Mouse (Mus musculus) macrophage (primary cell): ENCODE results near the gene Ankrd33b. TPM values are rescaled to one million over a fixed set of nuclear protein-coding genes. Genes with fewer than 3 reads are reported as not detected.

Source experiments
- H3K27ac ChIP-seq: fragments of 350-480 bp; formaldehyde crosslinking; 2 replicates; pipeline ENCODE4 v1.9.0; 2021
- H3K36me3 ChIP-seq: fragments of 350-480 bp; formaldehyde crosslinking; 2 replicates; pipeline ENCODE4 v1.9.0; 2021; ENCODE audit errors: inconsistent target
- H3K4me3 ChIP-seq: fragments of 350-480 bp; formaldehyde crosslinking; 2 replicates; pipeline ENCODE4 v1.9.0; 2021; ENCODE audit errors: inconsistent target
- H3K79me2 ChIP-seq: fragments of 350-480 bp; formaldehyde crosslinking; 2 replicates; pipeline ENCODE4 v1.9.0; 2021; ENCODE audit errors: inconsistent target
- WGBS: methylation state at CpG from one replicate; pipeline ENCODE4 v1.1.7; 2026; ENCODE audit warnings: inconsistent platforms; ENCODE audit not compliant: missing documents; 5-methylcytosine and 5-hydroxymethylcytosine counted together
- polyA plus RNA-seq: library from polyadenylated mRNA; stranded (reverse); fragments of 250-400 nt; gene quantifications from 3 replicates; pipeline ENCODE4 v1.2.4, GENCODE M21; 2018; ENCODE audit warnings: inconsistent platforms
- total RNA-seq, 78 experiments: library from RNA; depleted of rRNA; stranded (reverse); fragments of 250-400 nt; gene quantifications; 1 replicate in 9 of 78; 2 replicates in 24 of 78; 3 replicates in 43 of 78; 4 replicates in 2 of 78; pipeline ENCODE4 v1.2.4; 2018; ENCODE audit warnings: inconsistent platforms in 56 of 78

The Ankrd33b gene
- total RNA-seq (2018; cell fraction: chromatin; rRNA removed) = 100 to 1,000 TPM in 20 of 26 experiments, 10 to 100 TPM in 6; 61.5 to 833 (median 201) TPM
- total RNA-seq (2018; cell fraction: cytosol; rRNA removed) = 100 to 1,000 TPM in 3 of 26 experiments, 10 to 100 TPM in 23; 16.5 to 151 (median 40.9) TPM
- total RNA-seq (2018; cell fraction: nucleus; rRNA removed) = 100 to 1,000 TPM in 19 of 26 experiments, 10 to 100 TPM in 7; 37.9 to 414 (median 149) TPM
- polyA plus RNA-seq = 17.4 to 30.3 TPM (median 22.9 TPM) in 3 replicates

DNA sequence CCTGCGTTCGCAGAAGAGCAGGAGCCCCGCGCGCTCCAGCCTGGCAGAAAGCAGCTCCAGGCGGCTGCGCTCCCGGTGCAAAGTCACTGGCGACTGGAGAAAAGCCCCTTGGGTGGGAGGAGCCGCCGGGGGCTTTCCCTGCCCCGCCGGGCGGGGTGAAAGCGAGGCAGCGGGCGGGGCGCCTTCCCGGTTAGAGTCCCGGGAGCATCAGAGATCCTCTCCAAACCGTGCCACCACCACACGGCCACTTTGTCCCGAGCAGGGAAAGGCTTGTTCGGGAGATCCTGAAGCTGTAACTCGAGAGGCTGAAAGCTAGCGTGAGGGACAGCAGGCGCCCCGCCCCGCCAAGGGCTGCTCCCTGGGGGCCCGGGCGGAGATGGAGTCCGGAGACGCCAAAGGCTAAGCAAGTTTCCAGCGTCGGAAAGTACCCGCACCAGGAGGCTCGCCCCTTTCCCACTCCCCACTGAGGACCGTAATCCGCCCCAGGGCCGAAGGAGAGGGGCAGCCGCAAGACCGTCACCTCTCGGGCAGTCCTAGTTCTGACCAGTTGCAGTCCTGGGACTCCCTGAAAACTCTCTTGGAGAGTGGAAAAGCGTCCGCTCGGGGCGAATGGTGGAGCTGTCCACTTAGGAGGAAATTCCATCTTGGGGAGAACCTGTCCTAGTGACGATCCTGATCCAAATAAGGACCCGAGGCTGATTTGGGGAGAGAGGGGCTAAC, at the start of gene Ankrd33b:
Gene Ankrd33b (minus strand): TSS at position 246 of the 720 bp plus-strand sequence.
- H3K36me3 ChIP-seq = no peaks in the 10 kb centered on the region
- peak within 1 kb of the TSS; percentile 32; the same call in 1 of the 2 replicates for H3K27ac ChIP-seq
- peak within 1 kb of the TSS; percentile 72 for H3K4me3 ChIP-seq
- peaks cover 39% of the 10 kb centered on the region for H3K79me2 ChIP-seq
- WGBS = 11% methylated on average over 48 of the region's 49 CpGs

DNA sequence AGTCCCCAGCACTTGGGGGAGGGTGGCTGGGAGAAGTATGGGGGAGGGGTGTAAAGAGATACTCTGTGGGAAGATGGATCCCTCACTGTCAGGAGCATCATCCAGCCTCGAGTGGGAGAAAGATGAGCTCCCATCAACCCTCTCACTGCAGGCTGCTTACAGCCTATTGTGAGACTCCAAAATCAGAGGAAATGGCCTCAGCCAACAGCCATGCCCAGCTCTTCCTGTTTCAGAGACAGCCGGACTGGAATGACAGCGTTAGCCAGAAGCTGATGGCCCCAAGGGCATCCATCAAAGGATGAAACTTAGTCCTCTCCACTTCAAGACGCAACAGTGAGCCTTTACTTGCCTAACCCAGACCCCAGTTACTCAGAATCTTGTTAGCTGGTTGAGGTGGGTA, 47.7 kb upstream of the Ankrd33b start:
- WGBS = 29% methylated on average over 4 of the region's 4 CpGs
- H3K79me2 ChIP-seq = no peaks in the 10 kb centered on the region
- no peak overlapping the region for H3K27ac ChIP-seq
- H3K4me3 ChIP-seq = no peak overlapping the region
- H3K36me3 ChIP-seq = no peaks in the 10 kb centered on the region

DNA sequence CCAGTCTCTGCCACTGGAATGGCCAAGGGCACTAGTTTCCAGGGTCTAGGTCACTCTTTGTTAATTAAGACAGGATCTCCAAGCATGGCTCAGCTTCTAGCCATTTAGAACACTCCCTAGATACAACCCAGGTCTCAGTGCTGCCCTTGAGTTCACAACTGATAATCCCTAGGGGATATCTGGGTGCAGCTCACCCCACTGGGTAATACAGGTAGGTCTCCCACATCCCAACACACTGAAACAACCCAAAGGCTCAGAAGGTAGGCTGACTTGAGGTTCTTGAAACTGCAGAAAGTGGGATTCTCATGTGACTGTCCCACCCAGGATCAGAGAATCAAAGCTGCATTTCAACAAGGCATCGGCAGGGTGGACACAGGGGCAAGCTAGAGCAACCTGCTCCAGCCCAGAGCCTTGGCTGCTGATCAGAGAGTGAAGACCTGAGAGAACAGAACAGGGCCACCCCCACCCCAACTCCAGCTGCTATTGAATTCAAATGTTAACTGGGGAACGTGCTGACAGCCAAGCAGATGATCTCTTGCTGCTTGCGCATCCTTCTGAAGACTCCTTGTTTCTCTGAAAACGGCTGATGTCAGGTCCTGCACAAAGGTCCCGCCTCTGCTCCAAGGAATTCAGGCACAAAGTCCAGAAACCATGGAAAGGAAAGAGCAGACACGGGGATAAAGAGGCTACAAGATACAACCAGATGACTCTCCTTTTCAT, 46.8 kb upstream of the Ankrd33b start:
- H3K36me3 ChIP-seq = no peaks in the 10 kb centered on the region
- WGBS = 95% methylated on average over 6 of the region's 6 CpGs
- H3K27ac ChIP-seq = no peak overlapping the region
- no peak overlapping the region for H3K4me3 ChIP-seq
- H3K79me2 ChIP-seq = no peaks in the 10 kb centered on the region

DNA sequence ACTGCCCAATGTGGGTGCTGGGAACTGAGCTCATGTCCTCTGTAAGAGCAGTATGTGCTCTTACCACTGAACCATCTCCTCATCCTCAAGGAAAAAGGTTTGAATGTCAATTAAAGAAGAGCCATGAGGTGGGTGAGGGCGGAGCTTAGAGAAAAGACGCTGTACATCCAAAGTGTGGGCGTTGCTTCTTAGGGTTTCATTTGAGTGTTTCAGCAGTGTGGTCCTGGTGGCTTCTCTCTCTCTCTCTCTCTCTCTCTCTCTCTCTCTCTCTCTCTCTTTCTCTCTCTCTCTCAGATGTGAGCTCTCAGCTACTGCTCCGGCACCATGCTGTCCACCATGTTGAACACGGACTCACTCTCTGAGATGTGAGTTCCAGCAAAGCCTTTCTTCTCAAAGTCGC, 46.1 kb upstream of the Ankrd33b start:
- Histone ChIP-seq H3K79me2 (no peaks in the 10 kb centered on the region), H3K4me3 (no peak overlapping the region), H3K36me3 (no peaks in the 10 kb centered on the region), H3K27ac (no peak overlapping the region)
- WGBS = 93% methylated on average over 6 of the region's 6 CpGs

DNA sequence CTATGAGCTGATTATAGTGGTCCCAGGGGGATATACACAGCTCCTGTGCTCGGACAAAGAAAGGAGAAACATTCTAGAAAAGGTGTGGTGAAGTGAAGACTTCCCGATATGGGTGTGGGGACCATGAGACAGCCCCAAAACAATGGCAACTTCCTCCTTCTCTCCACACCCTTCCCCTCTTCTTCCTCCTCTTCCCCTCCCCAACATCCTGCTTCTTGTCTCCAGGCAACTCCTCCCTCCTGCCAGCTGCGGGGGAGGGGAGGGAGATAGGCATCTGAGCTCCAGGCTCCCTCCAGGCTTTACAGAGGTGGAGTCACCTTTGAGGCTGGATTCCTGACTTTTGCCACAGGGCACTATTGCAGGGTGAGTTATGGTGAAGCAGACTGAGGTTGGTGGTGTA, 45.4 kb upstream of the Ankrd33b start:
- Histone ChIP-seq H3K79me2 (no peaks in the 10 kb centered on the region), H3K27ac (no peak overlapping the region), H3K4me3 (no peak overlapping the region), H3K36me3 (no peaks in the 10 kb centered on the region)
- WGBS = 3% methylated on average over 3 of the region's 3 CpGs

DNA sequence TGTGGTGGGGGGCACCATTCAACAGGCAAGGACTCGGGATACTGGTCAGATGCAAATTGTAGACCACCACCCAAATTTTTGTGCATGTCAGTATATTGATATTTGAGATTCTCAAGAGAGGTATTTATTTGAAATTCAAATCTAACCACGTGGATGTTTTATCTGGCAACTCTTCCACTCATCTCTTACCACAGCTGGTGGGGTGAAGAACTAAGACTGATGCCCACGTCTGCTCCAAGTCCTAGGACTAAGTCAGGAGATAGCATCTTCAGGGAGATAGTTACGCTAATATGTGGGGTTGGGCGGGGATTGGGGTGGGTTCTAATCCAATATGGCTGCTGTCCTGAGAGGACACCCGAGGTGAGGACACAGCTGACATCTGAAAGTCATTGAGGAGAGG, 44.9 kb upstream of the Ankrd33b start:
- no peak overlapping the region for H3K4me3 ChIP-seq
- 92% methylated on average over 6 of the region's 6 CpGs for WGBS
- H3K27ac ChIP-seq = no peak overlapping the region
- no peaks in the 10 kb centered on the region for H3K36me3 ChIP-seq
- H3K79me2 ChIP-seq = no peaks in the 10 kb centered on the region

DNA sequence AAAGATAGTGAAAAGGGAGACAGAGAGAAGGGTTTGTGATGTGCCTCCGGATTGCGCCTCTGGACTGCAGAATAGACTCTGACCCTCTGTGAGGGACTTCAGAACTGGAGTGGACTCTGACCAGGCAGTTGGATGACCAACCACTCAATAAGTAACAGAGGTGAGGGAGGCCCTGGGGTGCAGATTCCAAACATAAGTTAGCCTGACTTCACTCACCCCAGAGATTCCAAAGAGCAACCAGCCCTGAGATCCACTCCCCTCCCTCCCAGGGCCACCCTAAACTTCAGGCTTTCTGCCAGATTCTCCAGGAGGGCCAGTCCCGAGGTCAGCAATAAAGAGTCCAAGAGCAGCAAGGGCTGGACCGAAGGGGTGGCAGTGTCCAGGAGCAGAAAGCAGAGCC, 40.0 kb upstream of the Ankrd33b start:
- Histone ChIP-seq H3K79me2 (no peaks in the 10 kb centered on the region), H3K4me3 (no peak overlapping the region), H3K36me3 (no peaks in the 10 kb centered on the region), H3K27ac (no peak overlapping the region)
- WGBS = 95% methylated on average over 4 of the region's 4 CpGs

DNA sequence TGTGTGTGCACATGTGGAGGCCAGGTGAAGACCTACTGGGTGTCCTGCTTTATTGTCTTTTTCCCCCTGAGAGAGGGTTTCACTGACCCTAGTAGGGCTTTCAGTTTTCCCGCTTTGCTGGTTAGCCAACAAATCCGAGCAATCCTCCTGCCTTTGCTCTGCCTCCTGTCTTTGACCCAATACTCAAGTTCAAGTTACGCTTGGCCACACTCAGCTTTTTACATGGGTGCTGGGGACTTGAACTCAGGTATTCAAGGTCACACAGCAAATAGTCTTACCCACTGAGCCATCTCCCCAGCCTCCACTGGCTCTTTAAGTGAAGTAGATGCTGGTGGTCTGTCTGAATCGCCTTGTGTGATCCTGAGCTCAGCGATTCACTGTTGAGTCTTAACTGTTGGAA, 39.4 kb upstream of the Ankrd33b start:
- WGBS = 92% methylated on average over 5 of the region's 5 CpGs
- H3K79me2 ChIP-seq = no peaks in the 10 kb centered on the region
- no peak overlapping the region for H3K4me3 ChIP-seq
- H3K27ac ChIP-seq = no peak overlapping the region
- no peaks in the 10 kb centered on the region for H3K36me3 ChIP-seq

DNA sequence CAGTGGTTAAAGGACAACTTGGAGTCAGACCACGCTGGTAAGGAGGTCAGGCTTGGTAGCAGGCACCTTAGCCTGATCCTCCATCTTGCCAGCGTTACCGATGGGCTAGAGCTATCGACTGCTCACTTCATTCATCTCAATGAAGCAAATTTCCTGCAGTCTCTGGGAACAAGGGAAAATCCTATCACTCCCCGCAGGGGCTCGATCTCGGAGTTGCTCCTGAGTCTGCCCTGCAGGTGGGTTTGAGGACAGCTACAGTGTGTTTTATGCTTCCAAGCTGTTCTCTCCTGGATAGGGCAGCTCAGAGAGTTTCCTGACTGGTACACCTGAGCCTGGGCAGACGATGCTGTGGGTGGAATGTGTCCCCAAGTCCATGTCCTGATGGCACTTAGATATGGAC, 36.8 kb upstream of the Ankrd33b start:
- H3K79me2 ChIP-seq = no peaks in the 10 kb centered on the region
- WGBS = 98% methylated on average over 8 of the region's 8 CpGs
- no peak overlapping the region for H3K27ac ChIP-seq
- H3K36me3 ChIP-seq = no peaks in the 10 kb centered on the region
- H3K4me3 ChIP-seq = no peak overlapping the region

DNA sequence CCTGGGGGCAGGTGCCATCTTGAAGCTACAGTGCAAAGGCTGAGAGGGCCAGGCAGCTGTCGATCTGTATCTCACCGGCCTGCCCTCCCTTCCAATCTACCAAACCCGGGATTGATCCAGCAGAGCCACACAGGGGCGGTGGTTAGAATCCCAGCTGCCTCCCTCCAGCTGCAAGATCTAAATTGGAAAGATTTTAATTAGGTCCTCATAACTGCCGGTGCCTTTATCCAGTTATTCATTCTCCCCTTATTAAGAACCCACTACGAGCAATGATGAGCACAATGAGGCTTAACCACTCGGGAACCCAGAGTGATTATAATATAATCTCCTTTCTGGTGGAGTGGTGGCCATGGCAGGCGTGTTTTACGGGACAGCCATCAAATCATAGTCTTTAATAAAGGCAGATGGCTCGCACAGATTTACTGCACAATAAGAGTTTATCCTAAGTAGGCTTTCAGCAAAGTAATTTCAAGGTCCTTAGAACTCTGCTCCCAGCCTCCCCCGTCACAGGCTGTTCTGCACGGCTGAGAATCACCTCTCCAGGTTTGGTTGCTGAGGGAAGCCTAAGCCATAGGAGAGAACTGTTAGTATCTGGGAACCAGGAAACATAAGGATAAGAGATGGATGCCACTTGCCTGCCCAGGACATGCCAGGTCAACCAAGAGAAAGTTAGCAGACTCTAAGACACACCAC, 34.8 kb upstream of the Ankrd33b start:
- 95% methylated on average over 12 of the region's 12 CpGs for WGBS
- Histone ChIP-seq H3K79me2 (no peaks in the 10 kb centered on the region), H3K4me3 (no peak overlapping the region), H3K36me3 (no peaks in the 10 kb centered on the region), H3K27ac (no peak overlapping the region)

DNA sequence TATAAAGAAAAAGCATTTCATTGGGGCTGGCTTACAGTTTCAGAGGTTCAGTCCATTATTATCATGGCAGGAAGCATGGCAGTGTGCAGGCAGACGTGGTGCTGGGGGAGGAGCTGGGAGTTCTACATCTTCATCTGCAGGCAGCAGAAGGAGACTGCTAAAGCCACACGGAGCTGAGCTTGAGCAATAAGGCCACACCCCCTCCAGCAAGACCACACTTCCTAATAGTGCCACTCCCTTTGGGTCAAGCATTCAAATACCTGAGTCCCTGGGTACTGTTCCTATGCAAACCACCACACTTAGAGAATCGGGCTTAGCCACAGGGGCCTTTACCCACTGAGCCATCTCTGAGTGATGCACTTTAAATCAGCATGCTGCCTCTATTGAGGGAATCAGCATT, 33.4 kb upstream of the Ankrd33b start:
- H3K27ac ChIP-seq = no peak overlapping the region
- WGBS = 39% methylated on average over 3 of the region's 3 CpGs
- H3K4me3 ChIP-seq = no peak overlapping the region
- H3K79me2 ChIP-seq = no peaks in the 10 kb centered on the region
- no peaks in the 10 kb centered on the region for H3K36me3 ChIP-seq

DNA sequence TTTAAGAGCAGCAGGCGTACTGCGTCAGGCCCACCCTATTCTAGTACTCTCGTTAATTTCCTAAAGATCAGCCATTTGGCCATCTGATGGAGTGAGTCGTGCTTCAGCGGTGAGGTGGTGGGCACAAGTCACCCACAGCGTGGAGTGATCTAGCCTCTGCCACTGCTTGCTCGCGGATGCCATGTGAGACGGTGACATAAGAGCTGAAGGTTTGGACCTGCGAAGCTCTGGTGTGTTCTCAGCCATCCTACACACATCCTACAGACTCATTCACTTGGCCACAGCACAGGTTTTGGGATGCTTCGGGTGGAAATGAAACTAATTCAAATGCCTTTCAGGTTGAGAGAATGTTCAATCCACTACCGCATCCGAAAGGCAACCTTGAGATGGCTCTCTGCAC, 31.2 kb upstream of the Ankrd33b start:
- Histone ChIP-seq H3K36me3 (no peaks in the 10 kb centered on the region), H3K79me2 (no peaks in the 10 kb centered on the region), H3K4me3 (no peak overlapping the region), H3K27ac (no peak overlapping the region)
- 98% methylated on average over 13 of the region's 13 CpGs for WGBS

DNA sequence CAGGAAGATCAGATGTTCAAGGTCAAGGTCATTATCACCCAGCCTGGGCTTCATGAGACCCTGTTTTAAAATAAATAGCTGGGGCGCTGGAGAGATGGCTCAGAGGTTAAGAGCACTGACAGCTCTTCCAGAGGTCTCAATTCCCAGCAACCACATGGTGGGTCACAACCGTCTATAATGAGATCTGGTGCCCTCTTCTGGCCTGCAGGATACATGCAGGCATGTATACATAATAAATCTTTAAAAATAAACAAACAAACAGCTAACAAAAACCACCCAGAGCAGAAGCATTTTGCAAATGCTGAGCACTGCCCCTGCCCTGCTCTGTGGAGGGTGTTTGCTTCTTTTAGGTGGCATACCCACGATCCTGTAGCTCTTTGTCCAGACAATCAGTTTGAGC, 29.9 kb upstream of the Ankrd33b start:
- H3K36me3 ChIP-seq = no peaks in the 10 kb centered on the region
- WGBS = 90% methylated on average over 3 of the region's 3 CpGs
- H3K4me3 ChIP-seq = no peak overlapping the region
- H3K27ac ChIP-seq = no peak overlapping the region
- H3K79me2 ChIP-seq = no peaks in the 10 kb centered on the region

DNA sequence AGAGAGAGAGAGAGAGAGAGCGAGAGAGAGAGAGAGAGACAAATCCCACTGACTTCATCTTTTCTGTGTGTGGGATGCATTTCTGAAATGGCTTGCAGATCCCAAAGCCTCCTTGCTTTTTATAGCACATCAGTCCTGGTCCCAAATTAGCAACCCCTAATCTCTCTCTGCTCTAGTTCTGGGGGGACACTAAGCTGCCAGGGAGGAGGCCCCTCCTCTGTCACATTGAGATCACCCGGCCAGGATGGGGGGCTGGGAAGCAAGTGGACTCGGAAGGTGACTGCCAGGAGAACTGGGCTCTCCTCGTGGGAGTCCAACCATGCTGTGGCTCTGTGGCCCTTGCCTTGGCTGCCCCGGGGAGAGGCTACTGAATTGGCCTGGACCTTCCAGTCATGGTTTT, 29.2 kb upstream of the Ankrd33b start:
- no peak overlapping the region for H3K4me3 ChIP-seq
- H3K79me2 ChIP-seq = no peaks in the 10 kb centered on the region
- no peak overlapping the region for H3K27ac ChIP-seq
- WGBS = 90% methylated on average over 5 of the region's 5 CpGs
- H3K36me3 ChIP-seq = no peaks in the 10 kb centered on the region

DNA sequence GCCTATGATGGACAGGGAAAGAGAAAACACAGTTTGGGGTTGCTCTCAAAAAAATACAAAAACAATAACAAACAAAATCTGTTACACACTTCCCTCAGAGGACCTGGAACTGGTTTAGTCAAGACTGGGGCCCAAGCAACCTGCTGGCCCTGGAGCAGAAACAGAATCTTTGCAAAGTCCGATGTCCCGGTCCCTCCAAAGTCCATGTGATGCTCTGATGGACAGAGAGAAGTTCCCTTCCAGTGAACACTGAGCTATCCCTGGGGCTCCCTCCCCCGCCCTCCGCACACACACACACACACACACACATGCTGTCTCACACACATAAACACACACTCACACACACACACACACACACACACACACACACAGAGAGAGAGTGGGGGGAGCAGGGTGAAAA, 28.5 kb upstream of the Ankrd33b start:
- 91% methylated on average over 2 of the region's 4 CpGs for WGBS
- H3K79me2 ChIP-seq = no peaks in the 10 kb centered on the region
- H3K4me3 ChIP-seq = no peak overlapping the region
- no peak overlapping the region for H3K27ac ChIP-seq
- no peaks in the 10 kb centered on the region for H3K36me3 ChIP-seq
